Mouse (Mus musculus) lung, adult 2 months (tissue): Measurements from ENCODE around the gene S1pr5.

Experiments used
- CTCF ChIP-seq: fragments of 200-500 bp; IDR thresholded peaks from 2 replicates; pipeline ENCODE4 v1.5.1; 2011; ENCODE audit warnings: mild to moderate bottlenecking, low read length, control low read depth; ENCODE audit not compliant: insufficient read depth
- POLR2A ChIP-seq: fragments of 200-500 bp; IDR thresholded peaks from 2 replicates; pipeline ENCODE4 v1.6.1; 2011; ENCODE audit warnings: low read depth, mild to moderate bottlenecking, control low read depth, low read length, borderline replicate concordance; ENCODE audit errors: extremely low read depth

DNA sequence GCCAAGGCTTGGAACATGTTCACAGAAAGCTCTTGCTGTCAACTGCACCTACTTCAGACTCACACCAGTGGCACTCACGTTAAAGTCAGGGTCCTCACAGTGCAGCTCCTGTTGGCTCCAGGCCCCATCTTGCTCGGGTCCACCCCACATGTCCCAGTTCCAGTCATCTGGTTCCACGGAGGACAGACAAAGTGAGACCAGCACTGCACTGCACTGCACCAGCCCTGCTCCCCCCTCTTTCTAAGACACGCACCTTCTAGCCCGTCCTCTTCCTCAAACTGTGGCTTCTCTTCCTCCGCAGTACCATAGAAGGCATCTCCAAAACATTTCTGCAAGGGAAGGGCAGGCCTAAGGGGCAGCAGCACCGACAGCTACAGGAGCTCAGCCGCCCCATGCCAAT, 28.1 kb upstream of the S1pr5 start:
- no peak for TF ChIP-seq POLR2A
- TF ChIP-seq CTCF: no peak
